Mouse (Mus musculus) MN1 (cell line): ENCODE results near the gene Hepacam2.
"Not testable (repeated sequence)": the region's sequence is repeated elsewhere in the genome, so short reads cannot be mapped to it uniquely, and the experiment has no call there.

ENCODE experiments used
- DNase-seq: peaks from one replicate; pipeline ENCODE4 v3.0.0-alpha.2; 2016; ENCODE audit warnings: low spot score

The Hepacam2 gene

DNA sequence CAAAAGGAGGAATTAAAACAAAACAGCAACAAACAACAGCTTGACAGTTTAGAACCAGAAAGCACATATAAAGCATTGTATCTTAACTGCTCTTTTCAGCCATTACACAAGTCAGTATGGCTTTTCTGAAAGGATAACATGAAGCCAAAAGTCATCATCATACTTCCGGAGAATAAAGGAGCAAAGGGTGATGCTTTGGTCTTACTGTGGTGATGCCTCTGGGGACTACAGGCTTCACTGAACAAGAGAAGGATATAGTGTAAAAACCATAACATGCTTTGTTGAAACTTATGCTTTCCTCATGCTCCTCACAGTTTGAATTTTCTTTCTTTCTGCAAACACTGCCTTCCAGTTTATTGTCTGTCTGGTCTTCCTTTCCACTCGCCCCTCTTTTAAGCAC, 34.5 kb downstream of the Hepacam2 start:
- no peak for DNase-seq

- no peak for DNase-seq
Observed at GRCm38 (mm10) chr6:3463026-3463425, 35.1 kb downstream of the Hepacam2 start.

DNA sequence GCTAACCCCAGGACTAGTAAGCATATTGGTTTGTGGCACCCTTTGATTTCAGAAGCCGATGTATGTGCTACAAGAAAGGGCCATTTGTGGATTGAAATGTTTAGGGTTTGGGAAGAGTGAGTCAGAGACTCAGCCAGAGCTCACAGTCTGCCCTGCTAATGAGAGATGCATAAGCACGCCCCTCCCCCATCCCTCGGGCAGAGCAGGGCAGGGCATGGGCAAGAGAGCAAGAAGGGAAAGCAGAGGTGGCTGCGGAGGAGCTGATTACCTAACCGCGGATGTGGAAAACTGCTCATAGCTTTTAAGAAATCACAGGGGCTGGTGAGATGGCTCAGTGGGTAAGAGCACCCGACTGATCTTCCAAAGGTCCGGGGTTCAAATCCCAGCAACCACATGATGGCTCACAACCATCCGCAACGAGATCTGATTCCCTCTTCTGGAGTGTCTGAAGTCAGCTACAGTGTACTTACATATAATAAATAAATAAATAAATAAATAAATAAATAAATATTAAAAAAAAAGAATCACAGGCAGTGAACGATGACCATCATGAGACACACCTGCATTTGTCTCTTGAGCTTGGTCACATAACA, 42.1 kb downstream of the Hepacam2 start:
- DNase-seq = peak; percentile 23

DNA sequence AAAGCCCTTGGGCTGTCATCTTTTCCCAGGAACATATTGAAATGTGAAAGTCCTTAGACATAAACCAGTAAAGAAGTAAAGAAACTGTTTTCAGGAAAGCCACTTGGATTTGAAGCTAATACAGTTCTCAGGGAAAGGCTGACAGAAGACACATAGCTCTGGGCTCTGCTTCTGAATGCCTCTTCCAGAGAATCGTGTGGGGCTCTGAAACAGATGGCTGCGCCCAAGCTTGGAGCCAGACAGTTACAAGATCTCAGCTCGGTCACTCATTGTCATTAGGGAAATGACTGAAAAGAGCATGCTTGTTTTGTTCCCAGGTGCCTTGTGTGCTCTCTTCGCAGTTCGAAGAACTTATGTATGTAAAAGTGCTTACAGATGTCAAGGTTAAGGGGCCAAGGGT, 43.7 kb downstream of the Hepacam2 start:
- DNase-seq = no peak

DNA sequence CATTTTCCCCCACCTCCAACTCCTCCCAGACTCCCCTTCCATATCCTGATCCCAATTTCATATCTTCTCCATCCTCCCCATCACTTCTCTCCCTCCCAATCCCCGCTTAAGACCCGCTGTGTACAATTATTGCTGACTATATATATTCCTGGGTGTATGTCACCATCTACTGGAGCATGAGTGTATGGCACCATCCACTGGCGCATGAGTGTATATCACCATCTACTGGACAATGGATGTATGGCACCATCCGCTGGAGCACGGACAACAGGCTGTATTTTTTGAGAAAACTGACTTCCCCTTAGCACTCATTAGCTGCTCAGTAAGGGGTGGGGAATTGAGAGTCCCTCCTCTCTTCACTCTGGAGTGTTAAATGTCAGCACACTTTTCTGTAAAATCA, 50.7 kb downstream of the Hepacam2 start:
- DNase-seq = peak; percentile 54

DNA sequence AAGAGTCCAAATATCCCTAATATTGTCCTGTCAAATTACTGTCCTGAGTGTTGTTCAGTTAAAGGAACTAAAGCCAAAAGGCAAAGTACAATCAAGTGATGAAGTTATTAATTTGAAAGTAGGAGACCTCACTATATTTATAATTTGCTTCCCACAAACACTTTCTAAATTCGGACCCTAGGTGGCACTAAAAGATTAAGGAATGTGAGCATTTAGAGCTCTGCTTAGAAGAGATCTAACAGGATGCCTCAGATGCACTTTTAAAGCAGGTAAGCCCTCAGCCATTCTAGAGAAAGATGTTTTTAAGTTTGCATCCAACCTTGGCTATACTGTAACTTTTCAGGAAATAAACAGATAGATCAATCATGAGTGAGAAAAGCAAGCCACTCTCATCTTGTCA, 54.2 kb downstream of the Hepacam2 start:
- DNase-seq = peak; percentile 14

- no peak for DNase-seq
Observed at GRCm38 (mm10) chr6:3436087-3436486, 62.0 kb downstream of the Hepacam2 start.

DNA sequence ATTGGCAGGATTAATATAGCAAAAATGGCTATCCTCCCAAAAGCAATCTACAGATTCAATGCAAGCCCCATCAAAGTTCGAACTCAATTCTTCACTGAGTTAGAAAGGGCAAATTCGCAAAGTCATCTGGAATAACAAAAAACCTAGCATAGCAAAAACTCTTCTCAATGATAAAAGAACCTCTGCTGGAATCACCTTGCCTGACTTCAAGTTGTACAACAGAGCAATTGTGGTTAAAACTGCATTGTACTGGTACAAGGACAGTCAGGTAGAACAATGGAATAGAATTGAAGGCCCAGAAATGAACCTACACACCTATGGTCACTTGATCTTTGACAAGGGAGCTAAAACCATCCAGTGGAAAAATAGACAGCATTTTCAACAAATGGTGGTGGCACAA, 67.1 kb downstream of the Hepacam2 start:
- DNase-seq = not testable (repeated sequence)

- no peak for DNase-seq
Observed at GRCm38 (mm10) chr6:3427047-3427446, 71.1 kb downstream of the Hepacam2 start.

DNA sequence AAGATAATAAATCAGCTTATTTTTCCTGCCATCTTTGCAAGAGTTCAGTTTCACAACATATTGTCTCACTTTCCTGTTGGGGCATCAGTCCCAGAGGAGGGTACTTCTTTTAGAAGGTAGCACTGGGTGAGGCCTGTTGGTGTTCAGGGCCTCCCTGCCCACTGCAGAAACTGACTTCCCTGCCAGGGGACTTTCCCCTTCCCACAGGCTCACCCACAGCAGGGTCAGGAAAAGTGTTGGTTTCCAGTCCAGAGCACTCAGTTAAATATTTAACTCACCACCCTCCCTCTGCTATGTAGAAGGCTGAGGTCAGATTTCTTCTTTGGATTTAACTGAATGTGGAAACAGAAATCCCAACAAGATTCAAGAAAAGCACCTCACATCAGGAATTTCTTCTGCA, 72.8 kb downstream of the Hepacam2 start:
- DNase-seq = not testable (repeated sequence)

- not testable (repeated sequence) for DNase-seq
Observed at GRCm38 (mm10) chr6:3424613-3425277, 73.4 kb downstream of the Hepacam2 start.
